Mouse (Mus musculus): ENCODE measurements around the gene D630045J12Rik. TPM values are rescaled to one million over a fixed set of nuclear protein-coding genes. Genes with fewer than 3 reads are reported as not detected.

Gene D630045J12Rik
- polyA plus RNA-seq, 2 experiments, result 0.10 to 0.31 TPM

GRCm38 (mm10) chr6:38203820-38204219 is 50.0 kb downstream of the D630045J12Rik start:
- no peak for ATAC-seq (ENCODE audit: insufficient read depth)
- Histone ChIP-seq H3K27me3 (ENCODE audit: control insufficient read depth, insufficient read depth, low read length) (no peaks in the 10 kb centered on the region), H3K4me3 (ENCODE audit: insufficient read depth in 1 of 2, low read depth in 2 of 2, low read length in 2 of 2) (no peak overlapping the region), H3K9ac (replicated peaks) (no peak overlapping the region), H3K9me3 (ENCODE audit: control insufficient read depth, low read length) (no peaks in the 10 kb centered on the region), H3K4me2 (ENCODE audit: low read depth) (no peak overlapping the region), H3K27ac (no peak overlapping the region), H3K4me1 (replicated peaks; ENCODE audit: control insufficient read depth in 2 of 2, insufficient read depth in 2 of 2, low read length in 1 of 2) (no peaks in the 10 kb centered on the region), H3K36me3 (replicated peaks; ENCODE audit: control insufficient read depth, insufficient read depth, low read depth) (no peaks in the 10 kb centered on the region)
- DNase-seq (ENCODE audit: low read depth in 3 of 3, low spot score in 3 of 3), result no peak
- WGBS (ENCODE audit: insufficient replicate concordance), result 58% methylated on average over 4 of the region's 4 CpGs
- TF ChIP-seq CTCF (IDR thresholded peaks at IDR 0.05; ENCODE audit: low read depth) (no peak), EP300 (IDR thresholded peaks at IDR 0.05; ENCODE audit: low read depth) (no peak)

- Histone ChIP-seq H3K9me3 (ENCODE audit: control insufficient read depth, low read length) (no peaks in the 10 kb centered on the region), H3K27ac (no peak overlapping the region), H3K4me2 (ENCODE audit: low read depth) (no peak overlapping the region), H3K27me3 (ENCODE audit: control insufficient read depth, insufficient read depth, low read length) (no peaks in the 10 kb centered on the region), H3K36me3 (replicated peaks; ENCODE audit: control insufficient read depth, insufficient read depth, low read depth) (no peaks in the 10 kb centered on the region), H3K9ac (replicated peaks) (no peak overlapping the region), H3K4me3 (ENCODE audit: insufficient read depth in 1 of 2, low read depth in 2 of 2, low read length in 2 of 2) (no peak overlapping the region), H3K4me1 (replicated peaks; ENCODE audit: control insufficient read depth in 2 of 2, insufficient read depth in 2 of 2, low read length in 1 of 2) (no peaks in the 10 kb centered on the region)
- WGBS (ENCODE audit: insufficient replicate concordance), result 58% methylated on average over 12 of the region's 12 CpGs
- ATAC-seq (ENCODE audit: insufficient read depth) (no peak), DNase-seq (ENCODE audit: low read depth in 3 of 3, low spot score in 3 of 3) (no peak)
- TF ChIP-seq EP300 (IDR thresholded peaks at IDR 0.05; ENCODE audit: low read depth), result no peak
Observed at GRCm38 (mm10) chr6:38202816-38203215, 51.0 kb downstream of the D630045J12Rik start.

- no peak overlapping the region for H3K9ac ChIP-seq (replicated peaks)
- no peak overlapping the region for H3K4me2 ChIP-seq (ENCODE audit: low read depth)
- H3K36me3 ChIP-seq (replicated peaks; ENCODE audit: control insufficient read depth, insufficient read depth, low read depth), result no peaks in the 10 kb centered on the region
- no peaks in the 10 kb centered on the region for H3K9me3 ChIP-seq (ENCODE audit: control insufficient read depth, low read length)
- DNase-seq (ENCODE audit: low read depth in 3 of 3, low spot score in 3 of 3) (no peak), ATAC-seq (ENCODE audit: insufficient read depth) (no peak)
- 54% methylated on average over 5 of the region's 5 CpGs for WGBS (ENCODE audit: insufficient replicate concordance)
- H3K4me3 ChIP-seq (ENCODE audit: insufficient read depth in 1 of 2, low read depth in 2 of 2, low read length in 2 of 2), result no peak overlapping the region
- no peak overlapping the region for H3K27ac ChIP-seq
- TF ChIP-seq EP300 (IDR thresholded peaks at IDR 0.05; ENCODE audit: low read depth), result no peak
- TF ChIP-seq CTCF (IDR thresholded peaks at IDR 0.05; ENCODE audit: low read depth), result no peak
- H3K4me1 ChIP-seq (replicated peaks; ENCODE audit: control insufficient read depth in 2 of 2, insufficient read depth in 2 of 2, low read length in 1 of 2), result no peaks in the 10 kb centered on the region
- H3K27me3 ChIP-seq (ENCODE audit: control insufficient read depth, insufficient read depth, low read length), result no peaks in the 10 kb centered on the region
Observed at GRCm38 (mm10) chr6:38201495-38201894, 52.3 kb downstream of the D630045J12Rik start.

- no peak overlapping the region for H3K4me2 ChIP-seq (ENCODE audit: low read depth)
- ATAC-seq (ENCODE audit: insufficient read depth) (no peak), DNase-seq (ENCODE audit: low read depth in 3 of 3, low spot score in 3 of 3) (no peak)
- H3K36me3 ChIP-seq (replicated peaks; ENCODE audit: control insufficient read depth, insufficient read depth, low read depth), result no peaks in the 10 kb centered on the region
- H3K4me1 ChIP-seq (replicated peaks; ENCODE audit: control insufficient read depth in 2 of 2, insufficient read depth in 2 of 2, low read length in 1 of 2), result no peaks in the 10 kb centered on the region
- TF ChIP-seq CTCF (IDR thresholded peaks at IDR 0.05; ENCODE audit: low read depth), result no peak
- TF ChIP-seq EP300 (IDR thresholded peaks at IDR 0.05; ENCODE audit: low read depth), result no peak
- no peak overlapping the region for H3K27ac ChIP-seq
- no peaks in the 10 kb centered on the region for H3K9me3 ChIP-seq (ENCODE audit: control insufficient read depth, low read length)
- H3K27me3 ChIP-seq (ENCODE audit: control insufficient read depth, insufficient read depth, low read length), result no peaks in the 10 kb centered on the region
- no peak overlapping the region for H3K9ac ChIP-seq (replicated peaks)
- WGBS (ENCODE audit: insufficient replicate concordance), result 75% methylated on average over 6 of the region's 6 CpGs
- no peak overlapping the region for H3K4me3 ChIP-seq (ENCODE audit: insufficient read depth in 1 of 2, low read depth in 2 of 2, low read length in 2 of 2)
Observed at GRCm38 (mm10) chr6:38199599-38199998, 54.2 kb downstream of the D630045J12Rik start.

- Histone ChIP-seq H3K36me3 (replicated peaks; ENCODE audit: control insufficient read depth, insufficient read depth, low read depth) (no peaks in the 10 kb centered on the region), H3K27me3 (ENCODE audit: control insufficient read depth, insufficient read depth, low read length) (no peaks in the 10 kb centered on the region), H3K4me3 (ENCODE audit: insufficient read depth in 1 of 2, low read depth in 2 of 2, low read length in 2 of 2) (no peak overlapping the region), H3K4me1 (replicated peaks; ENCODE audit: control insufficient read depth in 2 of 2, insufficient read depth in 2 of 2, low read length in 1 of 2) (no peaks in the 10 kb centered on the region), H3K9ac (replicated peaks) (no peak overlapping the region), H3K9me3 (ENCODE audit: control insufficient read depth, low read length) (no peaks in the 10 kb centered on the region), H3K4me2 (ENCODE audit: low read depth) (no peak overlapping the region), H3K27ac (no peak overlapping the region)
- TF ChIP-seq EP300 (IDR thresholded peaks at IDR 0.05; ENCODE audit: low read depth), result no peak
- TF ChIP-seq CTCF (IDR thresholded peaks at IDR 0.05; ENCODE audit: low read depth), result no peak
- WGBS (ENCODE audit: insufficient replicate concordance), result 50% methylated on average over 1 of the region's 1 CpGs
- DNase-seq (ENCODE audit: low read depth in 3 of 3, low spot score in 3 of 3) (no peak), ATAC-seq (ENCODE audit: insufficient read depth) (no peak)
Observed at GRCm38 (mm10) chr6:38198727-38199126, 55.1 kb downstream of the D630045J12Rik start.
